Mouse (Mus musculus): ENCODE data around the gene Spock2. TPM values are rescaled to one million over a fixed set of nuclear protein-coding genes. Genes with fewer than 3 reads are reported as not detected.
A peak's percentile ranks its signal among the peaks of the same experiment; 100 is the strongest.

Gene Spock2
- total and polyA plus RNA-seq, 3 experiments = 0.10 to 0.13 TPM; not detected in 1

DNA sequence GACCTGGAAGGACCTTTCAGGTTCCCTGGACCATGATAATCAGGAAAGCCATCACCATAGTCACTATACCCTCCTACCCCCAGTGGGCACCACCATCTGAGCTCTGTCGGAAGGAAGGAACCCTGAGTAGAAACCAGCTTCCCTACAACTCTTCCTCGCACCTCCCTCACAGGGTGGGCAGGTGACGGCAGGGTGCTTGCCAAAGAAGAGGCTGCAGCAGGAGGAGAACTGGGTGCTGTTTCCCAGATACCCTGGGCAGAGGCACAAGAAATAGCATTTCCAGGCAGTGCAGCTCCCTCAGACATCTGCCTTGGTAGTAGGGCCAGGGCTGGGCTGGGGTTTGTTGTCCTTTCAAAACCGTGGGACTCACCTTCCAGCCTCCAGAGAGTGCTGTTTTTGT lies 14.6 kb downstream of the Spock2 start:
- dilution Hi-C loops (cut with MboI; ENCODE audit: extremely low pct_ligation_motif_present, extremely low pct_unique_long_range_greater_than_20kb, low sequenced_read_pairs) = no loop called here
- Histone ChIP-seq H3K4me1 (ENCODE audit: control insufficient read depth in 1 of 2, insufficient read depth in 2 of 2) (no peaks in the 10 kb centered on the region), H3K9me3 (replicated peaks; ENCODE audit: low read length) (no peaks in the 10 kb centered on the region), H3K27ac (ENCODE audit: insufficient read depth, low read depth) (no peak overlapping the region), H3K79me2 (replicated peaks; ENCODE audit: control insufficient read depth, extremely low read depth, insufficient read depth, poor library complexity, severe bottlenecking) (no peaks in the 10 kb centered on the region), H3K4me3 (replicated peaks in 1 of 3; ENCODE audit: low read depth in 2 of 3, low read length in 2 of 3, poor library complexity in 1 of 3) (no peak overlapping the region), H3K4me2 (ENCODE audit: insufficient read depth, low read depth, poor library complexity, severe bottlenecking) (no peak overlapping the region), H3K9ac (ENCODE audit: insufficient read depth, low read depth) (no peak overlapping the region), H3K27me3 (replicated peaks) (peaks cover 15% of the 10 kb centered on the region), H3K36me3 (replicated peaks in 1 of 2; ENCODE audit: control insufficient read depth in 1 of 2, insufficient read depth in 1 of 2, low read length in 1 of 2) (no peaks in the 10 kb centered on the region)
- DNase-seq (ENCODE audit: extremely low read depth) = no peak
- in situ Hi-C loops (cut with MboI; ENCODE audit: low pct_ligation_motif_present, low pct_unique_long_range_greater_than_20kb, low sequenced_read_pairs) = no loop called here
- TF ChIP-seq RCOR1 (conservative IDR thresholded peaks at IDR 0.05; ENCODE audit: low read depth, low read length) = no peak
- no peak for TF ChIP-seq UBTF (IDR thresholded peaks at IDR 0.05; ENCODE audit: low read depth, low read length)
- TF ChIP-seq GABPA (IDR thresholded peaks at IDR 0.05; ENCODE audit: insufficient replicate concordance, low read depth, low read length) = no peak
- TF ChIP-seq ELF1 (IDR thresholded peaks at IDR 0.05; ENCODE audit: low read depth, low read length) = no peak
- TF ChIP-seq ZKSCAN1 (IDR thresholded peaks at IDR 0.05; ENCODE audit: borderline replicate concordance, low read depth, low read length) = no peak

DNA sequence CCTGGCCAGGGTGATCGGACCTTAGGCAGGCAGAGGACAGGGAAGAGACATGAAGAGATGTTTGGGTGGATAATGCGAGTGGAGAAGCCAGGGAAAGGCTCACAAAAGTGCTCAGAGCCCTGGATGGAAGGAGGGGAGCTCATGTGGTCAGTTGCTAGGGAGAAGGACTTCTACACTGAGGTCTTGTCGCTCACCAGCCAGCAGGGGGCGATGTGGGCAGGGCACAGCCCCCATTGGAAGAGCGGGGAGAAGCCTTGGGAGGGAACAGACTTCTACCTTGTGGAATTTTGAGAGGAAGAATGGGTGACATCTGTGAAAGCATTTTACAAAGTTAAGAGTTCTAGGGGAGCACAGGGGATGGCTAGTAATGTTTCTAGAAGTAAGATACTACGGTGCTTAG lies 18.1 kb downstream of the Spock2 start:
- peak; percentile 25 for DNase-seq (ENCODE audit: extremely low read depth)

DNA sequence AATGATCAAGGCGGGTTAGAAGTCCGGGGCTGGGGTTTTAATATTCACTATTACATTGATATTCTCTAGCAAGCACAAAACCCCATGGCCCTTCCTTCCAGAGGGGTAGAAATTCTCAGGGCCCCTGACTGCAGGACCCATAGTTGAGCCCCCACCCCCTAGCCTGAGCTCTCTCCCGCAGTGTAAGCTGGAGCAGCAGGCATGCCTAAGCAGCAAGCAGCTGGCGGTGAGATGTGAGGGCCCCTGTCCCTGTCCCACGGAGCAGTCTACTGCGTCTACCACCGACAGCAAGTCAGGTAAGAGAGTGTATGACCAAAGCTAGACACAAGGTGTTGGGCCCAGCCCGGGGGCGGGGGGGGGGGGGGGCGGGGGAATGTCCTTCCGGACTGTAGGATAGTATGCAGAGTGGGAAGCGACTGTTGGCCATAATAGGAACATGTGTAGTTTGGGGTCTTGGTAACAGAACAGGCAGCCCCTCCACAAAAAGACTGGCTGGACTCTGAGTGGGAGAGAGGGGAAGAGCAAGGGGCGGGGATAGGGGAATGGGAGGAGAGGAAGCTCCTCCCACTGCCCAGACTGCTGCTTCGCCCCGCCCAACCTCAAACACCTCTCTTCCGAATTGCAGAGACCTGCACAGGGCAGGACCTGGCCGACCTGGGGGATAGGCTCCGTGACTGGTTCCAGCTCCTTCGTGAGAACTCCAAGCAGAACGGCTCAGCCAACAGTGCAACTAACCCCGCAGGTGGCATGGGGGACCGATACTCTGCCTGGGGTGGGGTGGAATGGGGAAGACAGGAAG lies 19.7 kb downstream of the Spock2 start:
- Histone ChIP-seq H3K4me3 (replicated peaks in 1 of 3; ENCODE audit: low read depth in 2 of 3, low read length in 2 of 3, poor library complexity in 1 of 3) (no peak overlapping the region), H3K79me2 (replicated peaks; ENCODE audit: control insufficient read depth, extremely low read depth, insufficient read depth, poor library complexity, severe bottlenecking) (no peaks in the 10 kb centered on the region), H3K9me3 (replicated peaks; ENCODE audit: low read length) (no peaks in the 10 kb centered on the region), H3K27me3 (replicated peaks) (peaks cover 7% of the 10 kb centered on the region), H3K4me1 (ENCODE audit: control insufficient read depth in 1 of 2, insufficient read depth in 2 of 2) (peaks cover 5 to 12% of the 10 kb centered on the region in 2 experiments; a peak in 2 of 4 replicates), H3K9ac (ENCODE audit: insufficient read depth, low read depth) (no peak overlapping the region), H3K36me3 (replicated peaks in 1 of 2; ENCODE audit: control insufficient read depth in 1 of 2, insufficient read depth in 1 of 2, low read length in 1 of 2) (no peaks in the 10 kb centered on the region), H3K27ac (ENCODE audit: insufficient read depth, low read depth) (no peak overlapping the region), H3K4me2 (ENCODE audit: insufficient read depth, low read depth, poor library complexity, severe bottlenecking) (no peak overlapping the region)
- TF ChIP-seq RAD21 (IDR thresholded peaks at IDR 0.05; ENCODE audit: low read depth, low read length) = no peak
- no peak for TF ChIP-seq EP300 (IDR thresholded peaks at IDR 0.05; ENCODE audit: low read length)
- TF ChIP-seq ZC3H11A (IDR thresholded peaks at IDR 0.05; ENCODE audit: low read depth, low read length) = no peak
- no peak for TF ChIP-seq ELF1 (IDR thresholded peaks at IDR 0.05; ENCODE audit: low read depth, low read length)
- no peak for TF ChIP-seq E2F4 (IDR thresholded peaks at IDR 0.05; ENCODE audit: insufficient replicate concordance, low read depth, low read length)
- no peak for TF ChIP-seq KAT2A (IDR thresholded peaks at IDR 0.05; ENCODE audit: insufficient replicate concordance, low read length)
- TF ChIP-seq CHD2 (IDR thresholded peaks at IDR 0.05; ENCODE audit: low read length) = no peak
- no peak for TF ChIP-seq UBTF (IDR thresholded peaks at IDR 0.05; ENCODE audit: low read depth, low read length)
- no peak for TF ChIP-seq RCOR1 (conservative IDR thresholded peaks at IDR 0.05; ENCODE audit: low read depth, low read length)
- no peak for TF ChIP-seq GABPA (IDR thresholded peaks at IDR 0.05; ENCODE audit: insufficient replicate concordance, low read depth, low read length)
- no peak for TF ChIP-seq PAX5 (IDR thresholded peaks at IDR 0.05; ENCODE audit: low read length)
- TF ChIP-seq MYC (IDR thresholded peaks at IDR 0.05; ENCODE audit: low read depth, low read length) = no peak
- TF ChIP-seq HCFC1 (IDR thresholded peaks at IDR 0.05; ENCODE audit: low read depth, low read length) = no peak
- TF ChIP-seq TCF12 (IDR thresholded peaks at IDR 0.05; ENCODE audit: low read depth, low read length) = no peak
- TF ChIP-seq ETS1 (conservative IDR thresholded peaks at IDR 0.05; ENCODE audit: low read depth, low read length) = no peak
- dilution Hi-C loops (cut with MboI; ENCODE audit: extremely low pct_ligation_motif_present, extremely low pct_unique_long_range_greater_than_20kb, low sequenced_read_pairs) = no loop called here
- in situ Hi-C loops (cut with MboI; ENCODE audit: low pct_ligation_motif_present, low pct_unique_long_range_greater_than_20kb, low sequenced_read_pairs) = no loop called here
- DNase-seq (ENCODE audit: extremely low read depth) = no peak

More for the DNA sequence above, 18.1 kb downstream of the Spock2 start:
- H3K9ac ChIP-seq (ENCODE audit: insufficient read depth, low read depth) = no peak overlapping the region
- H3K27me3 ChIP-seq (replicated peaks) = peaks cover 14% of the 10 kb centered on the region
- H3K4me2 ChIP-seq (ENCODE audit: insufficient read depth, low read depth, poor library complexity, severe bottlenecking) = no peak overlapping the region
- TF ChIP-seq PAX5 (IDR thresholded peaks at IDR 0.05; ENCODE audit: low read length) (no peak), HCFC1 (IDR thresholded peaks at IDR 0.05; ENCODE audit: low read depth, low read length) (no peak), BHLHE40 (IDR thresholded peaks at IDR 0.05; ENCODE audit: low read depth, low read length) (no peak), CTCF (conservative IDR thresholded peaks at IDR 0.05 in 1 of 2, IDR thresholded peaks at IDR 0.05 in 1 of 2; ENCODE audit: low read depth in 2 of 2, low read length in 2 of 2) (peak; percentile 68 to 69), JUND (conservative IDR thresholded peaks at IDR 0.05; ENCODE audit: low read depth, low read length) (no peak), NELFE (IDR thresholded peaks at IDR 0.05; ENCODE audit: low read depth, low read length) (no peak), TBP (conservative IDR thresholded peaks at IDR 0.05; ENCODE audit: low read depth, low read length) (no peak), ZNF384 (IDR thresholded peaks at IDR 0.05; ENCODE audit: low read depth, low read length) (no peak), KAT2A (IDR thresholded peaks at IDR 0.05; ENCODE audit: insufficient replicate concordance, low read length) (no peak), IRF4 (IDR thresholded peaks at IDR 0.05; ENCODE audit: low read depth, low read length) (no peak), SMC3 (IDR thresholded peaks at IDR 0.05; ENCODE audit: low read depth, low read length) (peak; percentile 48), CHD2 (IDR thresholded peaks at IDR 0.05; ENCODE audit: low read length) (no peak), RAD21 (IDR thresholded peaks at IDR 0.05; ENCODE audit: low read depth, low read length) (peak; percentile 33), USF1 (IDR thresholded peaks at IDR 0.05; ENCODE audit: low read depth, low read length) (no peak), ETS1 (conservative IDR thresholded peaks at IDR 0.05; ENCODE audit: low read depth, low read length) (no peak)
- H3K79me2 ChIP-seq (replicated peaks; ENCODE audit: control insufficient read depth, extremely low read depth, insufficient read depth, poor library complexity, severe bottlenecking) = no peaks in the 10 kb centered on the region
- H3K36me3 ChIP-seq (replicated peaks in 1 of 2; ENCODE audit: control insufficient read depth in 1 of 2, insufficient read depth in 1 of 2, low read length in 1 of 2) = no peaks in the 10 kb centered on the region
- H3K4me3 ChIP-seq (replicated peaks in 1 of 3; ENCODE audit: low read depth in 2 of 3, low read length in 2 of 3, poor library complexity in 1 of 3) = no peak overlapping the region
- no peak overlapping the region for H3K27ac ChIP-seq (ENCODE audit: insufficient read depth, low read depth)
- in situ Hi-C loops (cut with MboI; ENCODE audit: low pct_ligation_motif_present, low pct_unique_long_range_greater_than_20kb, low sequenced_read_pairs) = no loop called here
- H3K4me1 ChIP-seq (ENCODE audit: control insufficient read depth in 1 of 2, insufficient read depth in 2 of 2) = 0 out of 4 replicates have a peak, but pooled peaks cover 0 to 5% of the 10 kb centered on the region in 2 experiments
- no peaks in the 10 kb centered on the region for H3K9me3 ChIP-seq (replicated peaks; ENCODE audit: low read length)
- dilution Hi-C loops (cut with MboI; ENCODE audit: extremely low pct_ligation_motif_present, extremely low pct_unique_long_range_greater_than_20kb, low sequenced_read_pairs) = no loop called here

Measured in CH12.LX (cell line).